Mouse (Mus musculus) CH12.LX (cell line): ENCODE results near the gene Nlrp10. TPM values are rescaled to one million over a fixed set of nuclear protein-coding genes. Genes with fewer than 3 reads are reported as not detected.

Source experiments
- DNase-seq: peaks from one replicate; pipeline ENCODE4 v3.0.0-alpha.2; 2013; ENCODE audit errors: extremely low read depth
- H3K27ac ChIP-seq: 2 replicates; pipeline ENCODE4 v1.5.1; 2012; ENCODE audit warnings: low read depth, mild to moderate bottlenecking, control low read depth, moderate library complexity; ENCODE audit not compliant: insufficient read depth
- H3K27me3 ChIP-seq: replicated peaks from 2 replicates; pipeline ENCODE3; 2012; ENCODE audit warnings: inconsistent platforms
- H3K36me3 ChIP-seq, 2 experiments: replicated peaks in 1 of 2; 2 replicates each; pipeline versions ENCODE3 to v1.6.1; 2012; ENCODE audit warnings: inconsistent platforms in 1 of 2, low read length in 1 of 2, mild to moderate bottlenecking in 1 of 2, mixed read lengths in 1 of 2, moderate library complexity in 1 of 2; ENCODE audit not compliant: control insufficient read depth in 1 of 2, insufficient read depth in 1 of 2
- H3K4me1 ChIP-seq, 2 experiments: 2 replicates each; pipeline ENCODE4 v1.6.1; 2012; ENCODE audit warnings: inconsistent platforms in 1 of 2, moderate library complexity in 1 of 2; ENCODE audit not compliant: insufficient read depth in 2 of 2, control insufficient read depth in 1 of 2
- H3K4me2 ChIP-seq: 2 replicates; pipeline ENCODE4 v1.6.1; 2012; ENCODE audit warnings: low read depth, mild to moderate bottlenecking, control low read depth; ENCODE audit not compliant: poor library complexity, insufficient read depth, severe bottlenecking
- H3K4me3 ChIP-seq, 3 experiments: fragments of 150-350 bp in 1 of 3; sonication (generic) in 1 of 3; replicated peaks in 1 of 3; 2 replicates each; pipeline versions ENCODE3 to v1.5.1; 2011 to 2012; ENCODE audit warnings: low read depth in 2 of 3, low read length in 2 of 3, mild to moderate bottlenecking in 2 of 3, moderate library complexity in 2 of 3, control low read depth in 1 of 3, improper control_type of control experiment in 1 of 3, inconsistent platforms in 1 of 3, mixed read lengths in 1 of 3; ENCODE audit not compliant: poor library complexity in 1 of 3
- H3K79me2 ChIP-seq: replicated peaks from 2 replicates; pipeline ENCODE4 v1.6.1; 2012; ENCODE audit warnings: mild to moderate bottlenecking, moderate library complexity; ENCODE audit not compliant: control insufficient read depth, poor library complexity, insufficient read depth, severe bottlenecking; ENCODE audit errors: extremely low read depth
- H3K9ac ChIP-seq: 2 replicates; pipeline ENCODE4 v1.6.1; 2012; ENCODE audit warnings: low read depth, mild to moderate bottlenecking, control low read depth, moderate library complexity; ENCODE audit not compliant: insufficient read depth
- H3K9me3 ChIP-seq: replicated peaks from 2 replicates; pipeline ENCODE3; 2012; ENCODE audit warnings: low read length, inconsistent platforms, mixed read lengths
- CTCF ChIP-seq, 2 experiments: IDR thresholded peaks in 1 of 2; conservative IDR thresholded peaks in 1 of 2; 2 replicates each; pipeline ENCODE4 v1.5.1; 2011 to 2012; ENCODE audit warnings: low read depth in 2 of 2, low read length in 2 of 2, improper control_type of control experiment in 1 of 2, inconsistent platforms in 1 of 2, mild to moderate bottlenecking in 1 of 2, moderate library complexity in 1 of 2
- ETS1 ChIP-seq: conservative IDR thresholded peaks from 2 replicates; pipeline ENCODE4 v1.6.1; 2012; ENCODE audit warnings: low read depth, mild to moderate bottlenecking, inconsistent platforms, low read length, improper control_type of control experiment, moderate library complexity
- GABPA ChIP-seq: IDR thresholded peaks from 2 replicates; pipeline ENCODE4 v1.6.1; 2012; ENCODE audit warnings: low read depth, low read length, improper control_type of control experiment, inconsistent platforms; ENCODE audit not compliant: insufficient replicate concordance
- IRF4 ChIP-seq: IDR thresholded peaks from 2 replicates; pipeline ENCODE4 v1.6.1; 2014; ENCODE audit warnings: low read depth, mild to moderate bottlenecking, inconsistent platforms, low read length, improper control_type of control experiment
- KAT2A ChIP-seq: IDR thresholded peaks from 2 replicates; pipeline ENCODE4 v1.6.1; 2012; ENCODE audit warnings: low read length, improper control_type of control experiment, inconsistent platforms; ENCODE audit not compliant: insufficient replicate concordance
- MAFK ChIP-seq: IDR thresholded peaks from 2 replicates; pipeline ENCODE4 v1.6.1; 2011; ENCODE audit warnings: low read length, improper control_type of control experiment; ENCODE audit not compliant: insufficient replicate concordance
- MEF2A ChIP-seq: IDR thresholded peaks from 2 replicates; pipeline ENCODE4 v1.6.1; 2014; ENCODE audit warnings: low read depth, mild to moderate bottlenecking, inconsistent platforms, low read length, improper control_type of control experiment, borderline replicate concordance
- MYC ChIP-seq: IDR thresholded peaks from 2 replicates; pipeline ENCODE4 v1.6.1; 2011; ENCODE audit warnings: low read depth, mild to moderate bottlenecking, improper control_type of control experiment, low read length
- NELFE ChIP-seq: IDR thresholded peaks from 2 replicates; pipeline ENCODE4 v1.6.1; 2011; ENCODE audit warnings: low read depth, low read length, improper control_type of control experiment
- PAX5 ChIP-seq: IDR thresholded peaks from 2 replicates; pipeline ENCODE4 v1.6.1; 2012; ENCODE audit warnings: low read length, inconsistent platforms, mixed read lengths
- POLR2A ChIP-seq: IDR thresholded peaks from 2 replicates; pipeline ENCODE4 v1.6.1; 2011; ENCODE audit warnings: low read depth, mild to moderate bottlenecking, improper control_type of control experiment, low read length
- RAD21 ChIP-seq: IDR thresholded peaks from 2 replicates; pipeline ENCODE4 v1.6.1; 2011; ENCODE audit warnings: low read depth, mild to moderate bottlenecking, low read length, improper control_type of control experiment, moderate library complexity
- RCOR1 ChIP-seq: conservative IDR thresholded peaks from 2 replicates; pipeline ENCODE4 v1.6.1; 2012; ENCODE audit warnings: low read depth, mild to moderate bottlenecking, inconsistent platforms, low read length, improper control_type of control experiment
- SMC3 ChIP-seq: IDR thresholded peaks from 2 replicates; pipeline ENCODE4 v1.6.1; 2011; ENCODE audit warnings: low read depth, low read length, improper control_type of control experiment
- USF2 ChIP-seq: conservative IDR thresholded peaks from 2 replicates; pipeline ENCODE4 v1.6.1; 2011; ENCODE audit warnings: low read depth, low read length, improper control_type of control experiment
- ZC3H11A ChIP-seq: IDR thresholded peaks from 2 replicates; pipeline ENCODE4 v1.6.1; 2012; ENCODE audit warnings: low read depth, mild to moderate bottlenecking, inconsistent platforms, low read length, improper control_type of control experiment
- dilution Hi-C: fragments of 300-500 bp; cut with MboI; formaldehyde crosslinking; loops from 2 replicates; pipeline ENCODE4 v1.14.3; 2020; ENCODE audit warnings: low sequenced_read_pairs; ENCODE audit not compliant: extremely low pct_unique_long_range_greater_than_20kb, extremely low pct_ligation_motif_present
- in situ Hi-C: fragments of 300-500 bp; cut with MboI; formaldehyde crosslinking; loops from 3 replicates; pipeline ENCODE4 v1.14.3; 2019; ENCODE audit warnings: low sequenced_read_pairs, low pct_ligation_motif_present, low pct_unique_long_range_greater_than_20kb, mixed read lengths
- polyA plus RNA-seq: library from polyadenylated mRNA; unstranded; fragments of >175 nt; gene quantifications from 2 replicates; pipeline ENCODE4 v1.2.1, GENCODE M21; 2012; ENCODE audit warnings: low read depth; ENCODE audit not compliant: insufficient read length
- total RNA-seq, 2 experiments: library from RNA; depleted of rRNA; stranded (reverse); fragments of 300-350 nt in 1 of 2; fragments of >200 nt in 1 of 2; gene quantifications; 2 replicates each; pipeline ENCODE4 v1.2.3; 2012 to 2014

The Nlrp10 gene
- total and polyA plus RNA-seq, 3 experiments: 0.10 to 0.13 (median 0.12) TPM

DNA sequence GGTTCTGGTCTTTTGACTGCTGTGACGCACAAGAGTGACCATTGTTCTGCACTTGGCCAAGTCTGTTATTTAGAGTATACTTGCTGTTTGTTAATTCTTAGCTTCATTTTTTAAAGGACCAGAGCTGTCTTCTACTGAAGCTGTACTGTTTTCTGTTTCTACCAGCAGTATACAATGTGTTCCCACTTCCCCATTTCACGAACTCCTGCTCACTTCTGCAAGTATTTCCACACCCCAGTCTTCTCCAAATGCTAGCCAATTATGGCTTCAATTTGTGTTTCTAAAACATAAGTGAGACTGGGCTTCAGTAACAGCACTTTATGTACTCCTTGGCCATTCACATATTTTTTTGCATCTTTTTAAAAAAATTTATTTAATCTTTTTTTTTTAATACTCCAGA, 27.8 kb upstream of the Nlrp10 start:
- dilution Hi-C loops: no loop called here
- H3K4me2 ChIP-seq: no peak overlapping the region
- peaks cover 0 to 10% of the 10 kb centered on the region in 2 experiments; a peak in 2 of 4 replicates for H3K4me1 ChIP-seq
- H3K27me3 ChIP-seq: peaks cover 2% of the 10 kb centered on the region
- in situ Hi-C loops: no loop called here
- no peak for DNase-seq
- H3K9ac ChIP-seq: no peak overlapping the region
- H3K4me3 ChIP-seq: no peak overlapping the region
- no peaks in the 10 kb centered on the region for H3K9me3 ChIP-seq
- H3K27ac ChIP-seq: no peak overlapping the region
- no peak for TF ChIP-seq GABPA
- no peak for TF ChIP-seq MEF2A
- TF ChIP-seq IRF4: no peak
- TF ChIP-seq KAT2A: no peak
- TF ChIP-seq MYC: no peak
- TF ChIP-seq RCOR1: no peak
- TF ChIP-seq RAD21: no peak
- no peak for TF ChIP-seq MAFK
- no peak for TF ChIP-seq ZC3H11A
- TF ChIP-seq, all 38 proteins: peak for 0
- Histone ChIP-seq H3K36me3 (no peaks in the 10 kb centered on the region), H3K79me2 (no peaks in the 10 kb centered on the region)

DNA sequence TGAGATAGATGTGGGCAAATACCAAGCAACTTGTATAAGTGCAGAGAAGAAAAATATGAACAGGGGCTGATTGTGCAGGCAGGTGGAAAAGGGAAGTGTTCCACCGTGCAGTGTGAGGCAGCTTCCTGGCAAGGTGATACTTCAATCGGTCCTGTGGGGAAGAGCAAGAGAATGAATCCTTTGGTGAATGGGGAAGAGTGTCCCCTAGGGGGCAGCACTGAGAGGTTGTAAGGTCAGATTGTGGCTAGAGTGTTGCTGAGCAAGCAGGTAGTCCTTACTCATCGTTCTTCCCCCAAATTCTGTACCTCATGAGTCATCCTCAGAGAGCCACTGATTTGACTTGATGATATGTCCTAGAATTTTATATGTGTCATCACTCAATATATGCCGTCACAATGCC, 24.2 kb upstream of the Nlrp10 start:
- Histone ChIP-seq H3K79me2 (no peaks in the 10 kb centered on the region), H3K4me3 (no peak overlapping the region), H3K9me3 (peaks cover 7% of the 10 kb centered on the region), H3K27ac (no peak overlapping the region), H3K9ac (no peak overlapping the region), H3K4me1 (peaks cover 0 to 12% of the 10 kb centered on the region in 2 experiments; a peak in 2 of 4 replicates), H3K36me3 (peaks cover 0 to 4% of the 10 kb centered on the region in 2 experiments), H3K4me2 (no peak overlapping the region), H3K27me3 (no peaks in the 10 kb centered on the region)
- TF ChIP-seq KAT2A (no peak), SMC3 (0 out of 2 replicates have a peak, but pooled peaks have one; percentile 8), CTCF (conservative IDR thresholded peaks at IDR 0.05 in 1 of 2, IDR thresholded peaks at IDR 0.05 in 1 of 2; ENCODE audit: low read depth in 2 of 2, low read length in 2 of 2) (peak; percentile 59 to 63; a peak in 3 of 4 replicates)
- dilution Hi-C loops (no loop called here), in situ Hi-C loops (no loop called here)
- peak; percentile 68 for DNase-seq

- H3K9ac ChIP-seq: no peak overlapping the region
Measured at GRCm38 (mm10) chr7:108952801-108953200, 22.8 kb upstream of the Nlrp10 start.

More at GRCm38 (mm10) chr7:108952801-108953200, 22.8 kb upstream of the Nlrp10 start:
- Histone ChIP-seq H3K4me3 (no peak overlapping the region), H3K4me2 (no peak overlapping the region), H3K4me1 (peaks cover 0 to 12% of the 10 kb centered on the region in 2 experiments; a peak in 2 of 4 replicates), H3K9me3 (peaks cover 7% of the 10 kb centered on the region), H3K36me3 (peaks cover 0 to 5% of the 10 kb centered on the region in 2 experiments), H3K27ac (no peak overlapping the region), H3K79me2 (no peaks in the 10 kb centered on the region), H3K27me3 (no peaks in the 10 kb centered on the region)
- TF ChIP-seq POLR2A (no peak), USF2 (no peak), GABPA (no peak), IRF4 (peak; percentile 34; the same call in 1 of the 2 replicates), NELFE (no peak), ETS1 (no peak), PAX5 (no peak), KAT2A (no peak), SMC3 (no peak)
- in situ Hi-C loops: no loop called here
- DNase-seq: no peak
- dilution Hi-C loops: no loop called here
